Mouse (Mus musculus) midbrain, embryonic 14.5 days (tissue): ENCODE data around the gene Rps21. TPM values are rescaled to one million over a fixed set of nuclear protein-coding genes. Genes with fewer than 3 reads are reported as not detected.

Source experiments
- ATAC-seq: fragments of 200-750 bp; cut with Nextera tagmentation; 2 replicates; pipeline ENCODE4 v1.8.0; 2017; ENCODE audit warnings: moderate number of reproducible peaks, moderate library complexity; ENCODE audit not compliant: low FRiP score, low TSS enrichment
- DNase-seq: peaks from one replicate; pipeline ENCODE4 v3.0.0-alpha.2; 2015
- H3K27ac ChIP-seq: fragments of 300-500 bp; sonication (generic); replicated peaks from 2 replicates; pipeline ENCODE4 v1.5.1; 2014; ENCODE audit warnings: mild to moderate bottlenecking, low read depth, low read length, moderate library complexity
- H3K27me3 ChIP-seq: fragments of 300-500 bp; sonication (generic); 2 replicates; pipeline ENCODE4 v1.6.1; 2014; ENCODE audit warnings: low read length, control low read depth, mixed read lengths; ENCODE audit not compliant: control insufficient read depth, insufficient read depth
- H3K36me3 ChIP-seq: fragments of 300-500 bp; sonication (generic); 2 replicates; pipeline ENCODE4 v1.6.1; 2014; ENCODE audit warnings: low read length, control low read depth; ENCODE audit not compliant: control insufficient read depth, insufficient read depth
- H3K4me1 ChIP-seq: fragments of 300-500 bp; sonication (generic); 2 replicates; pipeline ENCODE4 v1.6.1; 2014; ENCODE audit warnings: mild to moderate bottlenecking, antibody characterized with exemption, low read length, control low read depth; ENCODE audit not compliant: control insufficient read depth, insufficient read depth
- H3K4me2 ChIP-seq: fragments of 300-500 bp; sonication (generic); 2 replicates; pipeline ENCODE4 v1.6.1; 2014; ENCODE audit warnings: mild to moderate bottlenecking, low read length, moderate library complexity
- H3K4me3 ChIP-seq: fragments of 300-500 bp; sonication (generic); replicated peaks from 2 replicates; pipeline ENCODE4 v1.5.1; 2014; ENCODE audit warnings: low read depth, low read length
- H3K9ac ChIP-seq: fragments of 300-500 bp; sonication (generic); replicated peaks from 2 replicates; pipeline ENCODE4 v1.6.1; 2014; ENCODE audit warnings: mild to moderate bottlenecking, low read length, moderate library complexity
- H3K9me3 ChIP-seq: fragments of 300-500 bp; sonication (generic); 2 replicates; pipeline ENCODE4 v1.6.1; 2016; ENCODE audit warnings: low read length, control low read depth, mixed read lengths; ENCODE audit not compliant: control insufficient read depth
- WGBS: fragments of 180-500 bp; shearing (Covaris S2); extraction: QIAGEN DNeasy Blood & Tissue Kit; methylation state at CpG from one replicate; pipeline ENCODE4 v1.1.7; 2014; 5-methylcytosine and 5-hydroxymethylcytosine counted together
- polyA plus RNA-seq: library from polyadenylated mRNA; unstranded; fragments of >200 nt; fragmentation: Nextera tagmentation; extraction: Ambion mirVana; gene quantifications from 2 replicates; pipeline ENCODE4 v1.2.1, GENCODE M21; 2014

Rps21 gene
- polyA plus RNA-seq, 1 experiment from 2014 or later = 409 TPM

- Histone ChIP-seq H3K4me1 (no peaks in the 10 kb centered on the region), H3K36me3 (no peaks in the 10 kb centered on the region), H3K9ac (no peak overlapping the region), H3K27me3 (no peaks in the 10 kb centered on the region), H3K27ac (no peak overlapping the region), H3K9me3 (0 out of 2 replicates have a peak, but pooled peaks cover 5% of the 10 kb centered on the region), H3K4me3 (no peak overlapping the region), H3K4me2 (no peak overlapping the region)
- DNase-seq = no peak
- ATAC-seq = no peak
- 76% methylated on average over 4 of the region's 4 CpGs for WGBS
Measured at GRCm38 (mm10) chr2:180302201-180302600, 45.0 kb downstream of the Rps21 start.

DNA sequence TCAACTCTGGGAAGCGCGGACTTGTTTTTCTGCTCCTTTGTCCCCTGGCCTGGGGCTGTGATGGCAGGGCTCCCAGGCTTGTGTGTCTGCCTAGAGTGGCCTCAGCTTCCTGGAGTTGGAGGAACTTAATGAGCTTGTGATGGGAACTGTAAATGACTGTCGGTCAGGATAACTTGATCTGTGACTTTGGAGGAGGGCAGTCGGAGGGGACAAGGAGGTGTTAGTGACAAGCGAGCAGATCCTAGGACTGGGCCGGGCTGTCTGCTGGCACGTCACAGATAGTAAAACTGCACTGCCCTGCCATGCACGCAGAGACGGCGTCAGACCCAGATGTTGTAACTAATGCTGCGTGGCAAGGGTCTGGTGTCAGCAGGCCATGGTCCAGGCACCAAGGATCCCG lies 46.3 kb downstream of the Rps21 start:
- no peak overlapping the region for H3K9ac ChIP-seq

DNA sequence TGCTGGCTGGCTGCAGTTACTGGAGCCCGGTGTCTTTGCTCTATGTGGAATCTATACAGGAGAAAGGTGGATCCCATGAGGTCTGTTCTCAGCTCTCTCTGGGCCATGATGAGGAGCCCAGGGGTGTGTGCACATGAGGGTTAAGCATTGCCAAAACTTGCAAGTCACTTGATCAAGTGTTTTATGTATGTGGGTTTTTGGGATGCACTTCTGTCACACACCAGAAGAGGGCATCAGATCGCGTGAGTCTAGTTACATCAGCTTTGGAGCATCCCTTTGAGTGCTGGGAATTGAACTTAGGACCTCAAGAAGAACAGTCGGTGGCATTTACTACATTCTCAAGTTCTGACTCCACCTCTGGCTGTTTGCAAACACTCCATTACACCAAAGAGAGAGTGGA lies 47.4 kb downstream of the Rps21 start:
- DNase-seq (no peak), ATAC-seq (no peak)
- no peak overlapping the region for H3K9ac ChIP-seq
- H3K4me1 ChIP-seq = no peaks in the 10 kb centered on the region
- 56% methylated on average over 4 of the region's 4 CpGs for WGBS
- H3K9me3 ChIP-seq = 0 out of 2 replicates have a peak, but pooled peaks cover 5% of the 10 kb centered on the region
- no peak overlapping the region for H3K4me3 ChIP-seq
- no peak overlapping the region for H3K27ac ChIP-seq
- no peaks in the 10 kb centered on the region for H3K36me3 ChIP-seq
- H3K4me2 ChIP-seq = no peak overlapping the region
- no peaks in the 10 kb centered on the region for H3K27me3 ChIP-seq

More for the DNA sequence above, 46.3 kb downstream of the Rps21 start:
- ATAC-seq (no peak), DNase-seq (no peak)
- H3K4me2 ChIP-seq = no peak overlapping the region
- WGBS = 91% methylated on average over 12 of the region's 12 CpGs
- no peak overlapping the region for H3K27ac ChIP-seq
- 0 out of 2 replicates have a peak, but pooled peaks cover 5% of the 10 kb centered on the region for H3K9me3 ChIP-seq
- no peaks in the 10 kb centered on the region for H3K4me1 ChIP-seq
- no peaks in the 10 kb centered on the region for H3K27me3 ChIP-seq
- no peak overlapping the region for H3K4me3 ChIP-seq
- H3K36me3 ChIP-seq = no peaks in the 10 kb centered on the region

- ATAC-seq (no peak), DNase-seq (no peak)
- Histone ChIP-seq H3K4me2 (no peak overlapping the region), H3K27ac (no peak overlapping the region), H3K4me1 (no peaks in the 10 kb centered on the region), H3K9me3 (0 out of 2 replicates have a peak, but pooled peaks cover 5% of the 10 kb centered on the region), H3K36me3 (no peaks in the 10 kb centered on the region), H3K27me3 (no peaks in the 10 kb centered on the region), H3K4me3 (no peak overlapping the region), H3K9ac (no peak overlapping the region)
- 90% methylated on average over 3 of the region's 3 CpGs for WGBS
Measured at GRCm38 (mm10) chr2:180305490-180305889, 48.3 kb downstream of the Rps21 start.

- no peak overlapping the region for H3K9ac ChIP-seq
- DNase-seq (no peak), ATAC-seq (no peak)
- no peaks in the 10 kb centered on the region for H3K36me3 ChIP-seq
- no peak overlapping the region for H3K27ac ChIP-seq
- no peaks in the 10 kb centered on the region for H3K4me1 ChIP-seq
- WGBS = 70% methylated on average over 2 of the region's 2 CpGs
- 0 out of 2 replicates have a peak, but pooled peaks cover 5% of the 10 kb centered on the region for H3K9me3 ChIP-seq
- H3K27me3 ChIP-seq = no peaks in the 10 kb centered on the region
- H3K4me3 ChIP-seq = no peak overlapping the region
- no peak overlapping the region for H3K4me2 ChIP-seq
Measured at GRCm38 (mm10) chr2:180306009-180306408, 48.8 kb downstream of the Rps21 start.

- no peak for ATAC-seq
- no peak for DNase-seq
- H3K9me3 ChIP-seq = 0 out of 2 replicates have a peak, but pooled peaks cover 5% of the 10 kb centered on the region
- 86% methylated on average over 8 of the region's 8 CpGs for WGBS
- H3K4me2 ChIP-seq = no peak overlapping the region
- no peaks in the 10 kb centered on the region for H3K4me1 ChIP-seq
- H3K36me3 ChIP-seq = no peaks in the 10 kb centered on the region
- H3K27me3 ChIP-seq = no peaks in the 10 kb centered on the region
- H3K4me3 ChIP-seq = no peak overlapping the region
- no peak overlapping the region for H3K9ac ChIP-seq
- no peak overlapping the region for H3K27ac ChIP-seq
Measured at GRCm38 (mm10) chr2:180306423-180307168, 49.4 kb downstream of the Rps21 start.

DNA sequence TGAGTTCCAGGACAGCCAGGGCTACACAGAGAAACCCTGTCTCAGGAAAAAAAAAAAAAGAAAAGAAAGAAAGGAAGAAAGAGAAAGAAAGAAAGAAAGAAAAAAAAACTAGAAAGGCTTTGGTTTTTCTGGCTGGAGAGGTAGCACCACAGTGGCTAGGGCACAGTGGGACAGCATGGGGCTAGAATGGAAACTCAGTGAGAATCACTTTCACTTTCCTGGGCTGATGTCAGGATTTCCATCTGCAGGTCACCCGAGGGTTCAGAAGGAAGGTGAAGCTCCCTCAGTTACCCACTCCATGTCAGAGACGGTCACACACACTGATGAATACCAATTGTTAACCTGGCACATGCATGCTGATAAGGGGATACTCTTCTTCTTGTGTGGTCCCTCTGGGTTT lies 50.5 kb downstream of the Rps21 start:
- Histone ChIP-seq H3K4me3 (no peak overlapping the region), H3K36me3 (no peaks in the 10 kb centered on the region), H3K9me3 (no peaks in the 10 kb centered on the region), H3K9ac (no peak overlapping the region), H3K27me3 (no peaks in the 10 kb centered on the region), H3K4me1 (no peaks in the 10 kb centered on the region), H3K4me2 (no peak overlapping the region), H3K27ac (no peak overlapping the region)
- DNase-seq (no peak), ATAC-seq (no peak)
- 56% methylated on average over 2 of the region's 2 CpGs for WGBS
